Mouse (Mus musculus) urinary bladder, postnatal 14 days (tissue): ENCODE data around the gene Ttc39b.
A peak's percentile ranks its signal among the peaks of the same experiment; 100 is the strongest.

ENCODE experiments used
- DNase-seq: peaks from one replicate; pipeline ENCODE4 v3.0.0; 2021; ENCODE audit warnings: low spot score

The Ttc39b gene

DNA sequence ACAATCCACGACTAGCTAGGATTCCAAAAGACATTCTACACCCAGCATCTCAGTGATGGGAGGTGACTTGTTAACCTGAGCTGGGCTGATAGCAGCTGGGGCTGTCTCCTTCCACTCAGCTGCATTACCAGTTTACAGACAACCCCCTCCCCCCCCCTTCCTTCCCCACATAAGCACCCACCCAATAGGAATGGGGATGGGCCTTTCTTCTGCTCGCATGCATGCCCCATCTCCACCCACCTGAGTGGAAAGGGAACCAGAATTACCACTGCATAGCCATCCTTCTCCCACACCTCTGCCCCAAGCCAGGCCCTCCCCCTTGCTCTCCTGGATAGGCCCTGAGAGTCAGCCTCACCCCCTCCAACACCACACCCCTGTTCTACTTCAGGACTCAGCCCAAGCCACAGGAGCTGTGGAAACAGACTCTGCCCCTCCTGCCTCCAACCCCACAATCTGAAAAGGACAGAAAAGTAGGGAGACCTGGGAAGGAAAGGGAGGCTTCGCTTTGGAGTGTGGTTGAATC lies 6.2 kb downstream of the Ttc39b start:
- DNase-seq, result no peak

DNA sequence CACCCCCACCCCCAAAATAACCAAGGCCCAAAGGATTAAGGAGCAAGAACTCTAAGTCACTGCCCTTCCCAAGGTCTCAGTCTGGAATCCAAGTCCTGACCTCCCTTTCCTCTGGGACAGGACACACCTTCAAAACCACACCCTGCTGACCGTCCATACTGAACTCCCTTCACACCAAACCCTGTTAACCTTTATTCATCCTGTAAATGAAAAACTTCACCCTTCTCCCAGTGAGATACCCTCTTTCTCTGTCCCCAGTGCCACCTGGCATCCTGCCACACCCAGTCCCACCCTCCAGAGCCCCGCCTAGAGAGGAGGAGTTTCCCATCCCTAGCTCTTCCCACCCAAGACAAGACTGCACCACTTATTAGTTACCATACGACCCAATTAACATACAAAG lies 7.3 kb downstream of the Ttc39b start:
- DNase-seq, result no peak

DNA sequence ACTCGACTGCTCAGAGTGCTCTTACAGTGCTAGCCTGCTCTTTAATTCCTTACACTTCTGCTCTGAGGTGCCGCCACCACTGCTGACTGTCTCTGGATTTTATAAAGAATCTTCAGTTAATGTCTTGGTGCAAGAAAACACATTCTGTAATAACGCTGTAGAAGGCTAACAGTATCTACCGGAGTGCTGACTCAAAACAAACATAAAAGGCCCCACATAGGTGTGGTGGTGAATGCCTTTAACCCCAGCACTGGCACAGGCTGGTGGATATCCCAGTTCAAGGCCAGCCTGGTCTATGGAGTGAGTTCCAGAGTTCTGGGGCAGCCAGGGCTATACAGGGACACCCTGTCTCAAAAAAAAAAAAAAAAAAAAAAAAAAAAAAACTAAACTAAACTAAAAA lies 8.1 kb downstream of the Ttc39b start:
- DNase-seq, result no peak

DNA sequence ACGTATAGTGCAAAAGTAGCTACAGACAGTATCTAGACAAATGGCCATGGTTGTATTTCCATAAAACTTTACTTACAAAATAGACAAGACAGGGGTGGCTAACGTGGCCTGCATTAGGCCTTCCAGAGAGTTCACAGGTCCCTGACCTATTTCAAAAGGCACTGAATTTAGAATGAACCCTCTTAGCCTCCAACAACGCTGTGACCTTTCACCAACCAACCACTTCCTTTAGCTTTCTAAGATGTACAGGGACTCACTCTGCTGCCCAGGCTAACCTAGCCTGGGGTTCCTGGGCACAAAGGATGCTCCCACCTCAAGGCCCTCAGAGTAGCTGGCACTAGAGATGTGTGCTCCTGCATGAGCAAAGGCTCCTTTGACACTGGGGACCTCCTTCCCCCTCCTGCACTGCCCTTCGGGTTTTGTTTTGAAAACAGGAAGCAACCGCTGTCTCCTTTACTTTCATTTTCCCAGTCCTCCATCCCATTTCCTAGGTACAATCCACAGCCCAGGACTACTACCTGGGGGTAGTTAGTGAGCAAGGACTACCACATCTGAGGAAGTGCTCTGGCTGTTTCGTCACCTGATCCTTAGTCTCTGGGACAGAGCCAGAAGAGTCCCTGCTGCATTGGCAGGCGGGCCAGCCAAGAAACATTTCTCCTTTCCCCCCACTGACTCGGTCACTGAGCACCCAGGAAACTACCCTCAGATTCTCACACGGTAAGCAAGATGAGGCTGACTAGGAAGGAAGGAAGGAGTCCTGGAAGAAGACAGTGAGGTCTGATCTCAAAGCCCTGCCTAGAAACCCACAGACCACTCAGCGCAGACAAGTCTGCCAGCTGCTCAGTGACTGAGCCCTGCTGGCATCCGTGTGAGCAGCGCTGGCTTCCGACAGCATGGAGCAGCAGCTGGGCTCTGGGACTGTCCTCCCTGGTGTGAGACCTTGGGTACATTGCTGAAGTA lies 8.9 kb downstream of the Ttc39b start:
- DNase-seq, result peak; percentile 7

DNA sequence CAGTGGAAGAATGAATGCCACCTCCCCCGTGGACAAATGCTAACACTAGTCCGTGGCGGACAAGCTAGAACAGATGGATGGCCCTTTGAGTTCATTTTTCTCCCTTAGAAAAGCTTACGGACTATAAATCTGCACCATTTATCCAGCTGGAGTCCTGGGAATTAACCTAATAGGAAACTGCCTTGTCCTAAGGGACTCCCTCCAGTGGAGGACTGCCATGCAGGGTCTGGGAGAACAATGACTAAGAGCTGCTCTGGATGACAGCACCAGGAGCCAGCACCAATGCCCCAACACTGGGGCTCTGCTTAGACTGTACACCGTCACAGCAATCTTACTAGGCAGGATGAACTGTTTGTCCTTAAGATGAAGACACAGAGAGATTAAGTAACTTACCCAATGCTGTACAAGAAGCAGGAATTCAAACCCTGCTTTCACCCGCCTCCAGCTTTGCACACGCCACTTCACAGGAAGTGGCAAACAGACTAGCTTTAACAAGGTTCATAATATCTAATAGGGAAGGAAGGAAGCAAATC lies 9.7 kb downstream of the Ttc39b start:
- DNase-seq, result no peak

DNA sequence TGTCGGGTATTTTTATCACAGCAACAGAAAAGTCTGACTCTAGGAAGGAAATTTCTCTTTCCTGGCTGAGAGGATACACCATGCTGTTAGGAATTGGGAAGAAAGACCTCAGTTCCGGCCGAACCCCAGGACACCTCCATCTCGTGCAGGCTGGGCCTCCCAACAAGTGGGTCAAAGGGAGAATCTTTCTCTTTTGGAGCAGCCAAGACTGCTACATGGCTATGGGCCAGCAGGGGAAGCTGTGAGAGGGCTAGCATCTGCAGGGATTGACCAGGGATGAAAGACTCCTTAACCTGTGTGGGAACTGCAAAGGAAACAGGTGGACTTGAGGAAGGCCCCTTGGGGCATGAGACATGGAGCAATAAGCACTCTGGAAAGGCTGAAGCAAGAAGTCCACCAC lies 11.7 kb downstream of the Ttc39b start:
- no peak for DNase-seq

DNA sequence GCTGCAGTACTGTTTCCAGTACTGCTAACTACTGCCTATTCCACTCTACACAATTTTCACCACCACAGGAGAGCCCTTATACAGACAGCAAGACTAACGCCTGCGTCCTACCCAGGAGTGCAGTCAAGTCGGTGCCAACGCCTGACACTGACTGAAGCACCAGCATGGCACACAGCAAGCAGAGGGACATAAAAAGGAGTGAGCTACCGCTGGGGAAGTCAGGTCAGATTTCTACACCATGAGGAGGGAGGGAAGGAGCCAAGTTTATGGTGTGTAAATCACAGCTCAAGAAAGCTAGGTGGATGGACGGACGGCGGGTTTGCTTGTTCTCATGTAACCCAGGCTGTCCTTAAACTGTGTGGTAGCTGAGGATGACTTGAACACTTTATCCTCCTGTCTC lies 12.6 kb downstream of the Ttc39b start:
- no peak for DNase-seq

DNA sequence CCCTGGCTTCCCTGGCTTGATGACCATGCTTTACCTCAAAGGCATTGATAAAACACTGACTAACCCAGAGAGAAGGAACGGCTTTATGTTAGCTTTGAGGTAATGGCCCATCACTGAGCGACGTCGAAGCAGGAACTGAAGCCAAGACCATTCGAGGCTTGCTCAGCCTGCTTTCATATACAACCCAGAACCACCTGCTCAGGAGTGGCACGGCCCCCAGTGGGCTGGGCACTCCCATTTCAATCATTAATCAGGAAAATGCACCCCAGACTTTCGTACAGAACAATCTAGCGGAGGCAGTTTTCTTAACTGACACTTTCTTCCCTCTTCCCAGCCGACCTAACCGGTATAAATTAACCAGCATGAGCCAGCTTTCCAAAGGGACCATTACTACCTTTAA lies 13.1 kb downstream of the Ttc39b start:
- no peak for DNase-seq

DNA sequence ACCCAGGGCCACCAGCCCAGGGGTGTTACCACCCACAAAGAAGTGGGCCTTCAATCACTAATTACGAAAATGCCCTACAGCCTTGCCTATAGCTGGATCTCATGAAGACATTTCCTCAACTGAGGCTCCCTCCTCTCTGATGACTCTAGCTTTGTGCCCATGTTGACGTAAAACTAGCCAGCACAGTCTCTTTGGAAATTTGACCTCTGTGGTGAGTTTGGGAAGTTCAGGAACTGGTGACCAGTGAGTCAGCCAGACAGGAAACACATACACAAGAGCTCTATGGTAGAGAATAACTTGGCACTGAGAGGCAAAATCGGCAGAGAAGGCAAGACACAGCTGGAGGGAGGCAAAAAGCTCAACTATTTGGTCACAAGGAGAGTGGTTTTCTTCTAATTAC lies 15.1 kb downstream of the Ttc39b start:
- DNase-seq, result no peak

DNA sequence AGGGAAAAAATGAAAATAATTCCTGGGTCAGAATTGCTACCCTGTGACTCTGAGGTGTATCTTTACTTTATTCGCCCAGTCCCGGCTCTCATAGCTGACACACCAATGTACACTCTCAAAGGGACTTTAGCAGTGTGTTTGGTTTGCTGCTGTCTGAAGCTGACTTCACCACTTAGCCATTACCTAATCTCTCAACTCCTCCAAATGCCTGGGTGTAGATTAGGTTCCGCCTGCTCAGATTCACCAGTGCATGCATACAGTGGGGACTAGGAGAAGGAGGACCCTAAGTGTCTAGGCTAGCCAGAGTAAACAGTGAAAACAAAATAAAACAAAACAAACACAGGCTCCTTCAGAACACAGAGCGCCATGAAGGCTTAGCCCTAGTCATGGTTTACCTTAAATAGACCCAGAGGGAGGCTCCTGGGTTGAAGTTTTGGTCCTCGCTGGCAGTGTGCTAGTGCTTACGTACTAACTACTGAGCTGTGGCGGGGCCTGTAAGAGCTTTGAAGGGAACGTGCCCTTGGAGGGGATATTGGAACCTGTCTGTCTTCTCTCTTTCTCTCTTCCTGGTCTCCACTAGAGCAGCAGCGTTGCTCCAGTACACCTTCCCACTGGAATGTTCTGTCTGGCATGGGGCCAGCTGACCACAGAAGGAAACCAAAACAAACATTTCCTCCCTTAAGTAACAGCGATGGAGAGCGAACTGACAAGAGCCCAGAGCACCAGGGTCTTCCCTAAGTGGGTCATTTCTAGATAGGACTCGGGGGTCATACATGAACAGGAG lies 16.2 kb downstream of the Ttc39b start:
- DNase-seq, result peak; percentile 62

DNA sequence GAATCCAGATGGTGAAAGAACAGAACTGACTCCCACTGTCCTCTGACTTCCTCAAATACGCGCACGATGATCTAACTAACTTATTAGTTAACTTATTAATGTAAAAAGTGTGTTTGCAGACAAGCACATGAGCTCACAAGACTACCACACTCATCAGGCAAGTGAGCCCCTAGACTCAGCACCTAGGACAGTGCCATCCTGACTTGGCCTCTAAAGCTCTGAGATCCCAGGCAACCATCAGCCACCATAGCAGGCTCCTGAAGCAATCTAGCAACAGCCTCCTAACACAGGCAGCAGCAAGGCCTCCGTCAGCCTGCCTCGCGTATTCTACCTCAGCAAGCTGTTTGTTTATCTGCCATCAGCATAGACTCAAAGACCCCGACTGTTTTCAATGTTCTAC lies 17.2 kb downstream of the Ttc39b start:
- DNase-seq, result no peak

DNA sequence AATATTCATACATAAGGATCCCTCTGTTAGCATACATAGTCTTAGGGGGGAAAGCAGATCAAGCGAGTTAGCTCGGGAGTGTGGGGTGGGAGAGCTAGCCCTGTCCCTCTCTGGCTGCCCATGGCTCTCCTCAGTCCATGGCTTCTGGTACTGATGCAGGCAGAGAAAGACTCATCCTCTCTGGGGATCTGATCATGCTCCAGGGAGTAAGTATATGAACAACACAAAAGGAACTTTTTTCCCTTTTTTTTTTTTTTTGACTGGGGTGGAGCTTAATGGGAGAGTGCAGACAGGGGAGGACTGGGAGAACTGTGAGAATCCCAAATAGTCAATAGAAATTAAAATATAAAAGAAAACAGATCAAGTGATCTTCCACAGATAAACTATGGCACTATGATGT lies 19.0 kb downstream of the Ttc39b start:
- DNase-seq, result no peak

DNA sequence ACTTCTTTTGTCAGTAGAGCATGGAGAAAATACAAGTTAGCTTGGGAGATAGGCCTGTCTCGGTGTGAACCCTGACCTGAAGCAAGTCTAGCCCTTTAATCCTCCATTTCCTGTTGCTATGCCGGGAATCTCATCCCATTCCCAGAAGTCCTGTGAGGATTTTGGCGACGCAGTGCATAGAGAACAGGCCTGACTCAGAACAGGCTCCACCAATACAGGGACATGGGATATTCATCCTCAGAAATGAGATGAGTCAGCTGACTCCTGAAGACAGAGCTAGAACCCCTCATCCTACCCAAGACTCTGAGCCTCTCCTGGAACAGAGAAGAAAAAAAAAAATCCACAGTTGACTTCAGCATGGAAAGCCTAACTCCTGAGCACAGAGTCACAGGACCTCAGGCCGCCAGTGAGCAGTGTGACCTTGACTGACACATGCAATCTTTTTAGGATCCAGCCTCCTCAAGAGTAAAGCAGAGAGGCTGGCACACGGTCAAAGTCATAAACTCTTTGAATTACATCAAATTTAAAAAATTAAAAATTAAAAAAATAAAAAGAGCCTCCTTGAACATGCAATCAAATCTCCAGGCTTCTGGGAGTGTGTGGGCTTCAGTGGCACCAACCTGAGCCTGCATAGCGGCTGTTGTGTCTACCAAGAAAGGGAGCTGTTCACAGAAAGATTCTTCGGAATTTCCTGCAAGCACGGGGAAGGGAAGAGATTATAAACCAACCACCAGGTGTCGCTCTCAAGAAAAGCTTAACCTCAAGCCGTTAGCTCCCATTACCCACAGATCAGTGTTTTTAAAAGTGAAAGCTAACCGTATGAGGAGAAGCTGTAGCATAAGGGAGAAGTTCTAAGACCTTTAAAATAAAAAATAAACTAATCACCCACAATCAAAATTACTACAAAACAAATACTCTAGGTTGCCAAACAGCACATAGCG lies 20.9 kb downstream of the Ttc39b start:
- DNase-seq, result peak; percentile 79

DNA sequence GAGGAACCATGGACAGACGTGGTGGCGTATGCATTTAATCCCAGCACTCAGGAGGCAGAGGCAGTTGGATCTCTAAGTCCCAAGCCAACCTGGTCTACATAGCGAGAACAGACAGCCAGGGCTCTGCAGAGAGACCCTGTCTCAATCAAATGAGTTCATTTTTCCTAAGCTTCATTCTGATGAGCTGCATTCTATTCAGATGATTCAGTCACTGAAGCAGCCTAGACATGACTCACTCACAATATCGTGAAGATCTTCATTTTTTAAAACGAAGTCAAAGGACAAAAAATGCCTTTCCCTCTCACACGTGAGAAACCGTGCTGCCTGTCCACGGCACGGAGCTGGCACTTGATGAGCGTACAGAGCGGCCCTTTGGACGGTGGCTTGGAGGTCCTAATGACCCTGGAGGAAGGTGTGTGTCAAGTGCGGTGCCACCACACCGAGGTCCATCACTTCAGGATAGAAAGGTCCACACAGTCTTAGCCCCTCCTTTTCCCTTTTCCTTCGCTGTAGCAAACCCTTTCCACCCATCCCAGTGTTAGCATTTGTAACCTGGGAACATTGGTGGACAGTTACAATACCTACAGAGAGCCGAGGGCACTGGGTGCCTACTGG lies 21.8 kb downstream of the Ttc39b start:
- DNase-seq, result no peak

DNA sequence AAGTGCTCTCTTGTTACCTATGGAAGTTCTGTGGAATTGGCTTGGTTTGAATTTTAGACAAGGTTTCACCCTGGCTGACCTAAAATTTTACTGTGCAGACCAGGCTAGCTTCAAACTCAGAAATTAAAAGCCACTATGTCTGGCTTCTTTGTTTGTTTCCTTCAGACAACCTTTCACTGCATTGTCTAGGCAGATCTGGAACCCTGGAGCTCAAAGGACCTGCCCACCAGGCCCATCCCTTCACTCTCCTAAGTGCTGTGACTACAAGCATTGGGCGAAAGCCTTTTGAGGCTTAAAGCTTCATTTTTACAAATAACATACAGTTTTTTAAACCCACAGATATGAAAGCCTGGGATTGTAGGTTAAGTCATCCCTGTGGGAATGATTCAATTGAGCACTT lies 22.3 kb downstream of the Ttc39b start:
- DNase-seq, result no peak

DNA sequence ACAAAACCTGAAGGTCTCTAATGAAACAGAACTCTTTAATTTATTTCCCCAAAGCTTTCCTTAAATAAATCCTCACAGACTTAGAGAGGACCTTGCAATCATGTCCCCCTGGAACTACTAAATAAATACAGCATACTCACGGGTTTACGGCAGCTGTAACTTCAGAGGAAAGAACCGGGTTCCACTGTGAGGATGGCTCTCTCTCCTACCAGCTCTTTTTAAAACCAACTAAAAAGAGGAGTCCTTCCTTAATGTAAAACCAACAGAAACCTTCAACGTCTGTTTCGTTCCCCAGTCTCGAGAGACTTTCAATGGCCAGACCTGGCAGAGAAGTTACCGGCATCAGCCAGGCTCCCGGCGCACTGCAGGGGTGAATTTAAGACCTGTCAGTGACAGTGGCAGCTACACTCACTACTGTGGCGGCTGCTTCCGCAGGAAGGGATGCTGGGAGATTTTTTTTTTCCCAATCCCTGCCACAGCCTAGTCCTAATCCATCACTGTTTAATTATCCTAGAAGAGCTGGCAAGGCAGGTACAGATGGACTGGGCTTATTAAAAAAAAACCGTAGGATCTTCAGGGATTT lies 39.2 kb downstream of the Ttc39b start:
- DNase-seq, result no peak

DNA sequence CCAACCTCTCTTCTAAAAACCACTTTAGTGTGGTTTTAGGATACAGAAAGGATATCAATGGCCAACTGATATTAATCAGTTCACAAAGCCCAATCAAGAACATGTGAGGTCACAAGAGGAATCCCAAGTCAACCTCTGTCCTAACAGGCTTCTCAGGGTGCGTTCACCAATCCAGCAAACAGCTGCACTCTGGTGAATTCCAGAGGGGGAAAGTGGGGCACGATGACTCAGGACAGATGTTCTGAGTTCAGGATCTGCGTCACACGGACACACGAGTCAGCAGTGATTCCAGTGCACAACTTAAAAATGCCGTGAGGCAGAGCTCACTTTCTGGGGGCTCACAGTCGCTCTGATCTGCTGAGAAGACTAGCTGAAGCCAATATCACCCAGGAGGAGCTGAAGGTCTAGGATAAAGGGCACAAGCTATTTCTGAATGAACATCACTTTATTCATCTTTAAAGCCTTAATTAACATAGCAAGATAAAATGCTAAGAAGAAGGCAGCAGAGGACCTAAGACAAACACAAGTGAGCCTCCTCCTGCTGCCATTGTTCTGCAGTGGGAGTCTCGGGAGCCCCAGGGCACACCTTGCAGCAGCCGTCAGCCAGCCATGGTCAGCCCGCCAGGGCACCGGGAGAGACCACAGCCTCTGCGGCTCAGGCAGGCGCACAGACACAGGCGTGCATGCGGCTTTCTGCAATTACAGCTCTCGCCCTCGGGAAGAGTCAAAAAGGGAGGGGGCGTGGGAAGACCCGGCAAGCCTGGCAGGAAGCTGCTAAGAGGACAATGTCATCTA lies 39.9 kb downstream of the Ttc39b start:
- no peak for DNase-seq

DNA sequence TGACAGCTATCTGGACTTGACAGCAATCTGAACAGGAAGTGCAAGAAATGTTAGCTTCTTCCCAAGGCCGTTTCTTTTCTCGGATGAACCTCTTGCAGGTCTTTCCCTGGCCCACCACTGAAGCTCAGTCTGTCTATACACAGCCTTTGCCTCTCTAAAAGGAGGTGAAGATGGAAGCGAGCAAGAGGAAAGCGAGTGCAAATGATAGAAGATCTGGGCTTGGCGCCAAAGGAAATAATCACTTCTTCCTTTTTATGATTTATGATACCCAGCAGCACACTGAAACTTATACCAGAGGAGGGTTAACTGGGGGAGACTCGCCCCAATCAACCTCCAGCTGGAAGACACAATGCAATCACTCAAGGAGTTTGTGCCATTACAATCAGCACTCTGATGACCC lies 41.6 kb downstream of the Ttc39b start:
- DNase-seq, result no peak

DNA sequence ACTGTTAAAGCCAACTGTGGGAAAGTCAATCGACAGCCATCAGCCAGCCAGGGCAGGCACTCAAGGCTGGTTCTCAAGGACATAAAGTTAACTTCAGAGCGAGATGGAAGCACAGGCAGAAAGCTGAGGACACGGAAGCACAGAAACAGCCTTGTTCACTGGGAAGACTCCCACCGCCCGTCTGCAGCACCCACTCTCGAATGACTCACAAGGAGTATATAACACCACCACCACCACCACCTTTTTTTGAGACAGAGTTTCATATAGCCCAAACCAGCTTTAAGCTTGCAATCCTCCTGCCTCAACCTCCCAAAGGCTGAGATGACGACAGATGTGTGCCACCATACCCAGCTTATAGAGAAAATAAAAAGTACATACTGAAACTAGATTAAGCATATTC lies 44.8 kb downstream of the Ttc39b start:
- no peak for DNase-seq

DNA sequence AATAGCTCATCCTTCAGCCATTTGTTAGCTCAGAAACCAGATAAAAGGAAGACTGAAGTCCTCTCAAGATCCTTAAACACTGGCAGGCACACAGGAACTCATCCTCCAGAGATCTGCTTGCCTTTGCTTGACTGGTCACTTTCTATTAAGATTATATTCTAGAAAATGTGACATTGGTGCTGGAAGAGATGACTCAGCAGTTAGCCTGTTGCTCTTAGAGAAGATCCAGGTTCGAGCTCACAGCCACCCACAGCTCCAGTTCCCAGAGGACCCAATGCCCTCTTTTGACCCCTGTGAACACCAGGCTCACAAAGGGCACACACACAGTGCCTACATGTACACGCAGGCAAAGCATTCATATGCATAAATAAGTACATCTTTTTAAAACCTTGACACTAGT lies 49.8 kb downstream of the Ttc39b start:
- DNase-seq, result no peak
